Mouse (Mus musculus) gastrocnemius, postnatal 36 days (tissue): ENCODE results near the gene Gm21119. TPM values are rescaled to one million over a fixed set of nuclear protein-coding genes. Genes with fewer than 3 reads are reported as not detected.
"Not testable (repeated sequence)": the region's sequence is repeated elsewhere in the genome, so short reads cannot be mapped to it uniquely, and the experiment has no call there.

ENCODE experiments used
- DNase-seq, 2 experiments: peaks; one replicate each; pipeline ENCODE4 v3.0.0; 2022
- intact Hi-C: fragments of 180-260 bp; cut with DNase I; formaldehyde crosslinking; loops from one replicate; pipeline ENCODE4 v1.15.1; 2025
- total RNA-seq, 2 experiments: library from RNA; stranded (reverse); gene quantifications; 2 replicates each; pipeline ENCODE4 v1.2.3; 2021

Gm21119 gene
- total RNA-seq, 2 experiments from 2014 or later, result 0.10 to 0.32 TPM

- DNase-seq, intact Hi-C loops: not testable (repeated sequence)
Measured at GRCm38 (mm10) chr8:20643536-20643935, 28.8 kb downstream of the Gm21119 start.

- intact Hi-C loops, result not testable (repeated sequence)
- DNase-seq, result peak; percentile 10 to 20
Measured at GRCm38 (mm10) chr8:20652976-20653375, 38.3 kb downstream of the Gm21119 start.

GRCm38 (mm10) chr8:20678418-20678817, 63.7 kb downstream of the Gm21119 start:
- intact Hi-C loops, result not testable (repeated sequence)
- peak in 1 of 2 experiments; percentile 14 for DNase-seq
